Mouse (Mus musculus): Measurements from ENCODE around the gene Fance. TPM values are rescaled to one million over a fixed set of nuclear protein-coding genes. Genes with fewer than 3 reads are reported as not detected.

The Fance gene
- polyA plus RNA-seq, 2 experiments: 5.5 to 9.4 TPM

DNA sequence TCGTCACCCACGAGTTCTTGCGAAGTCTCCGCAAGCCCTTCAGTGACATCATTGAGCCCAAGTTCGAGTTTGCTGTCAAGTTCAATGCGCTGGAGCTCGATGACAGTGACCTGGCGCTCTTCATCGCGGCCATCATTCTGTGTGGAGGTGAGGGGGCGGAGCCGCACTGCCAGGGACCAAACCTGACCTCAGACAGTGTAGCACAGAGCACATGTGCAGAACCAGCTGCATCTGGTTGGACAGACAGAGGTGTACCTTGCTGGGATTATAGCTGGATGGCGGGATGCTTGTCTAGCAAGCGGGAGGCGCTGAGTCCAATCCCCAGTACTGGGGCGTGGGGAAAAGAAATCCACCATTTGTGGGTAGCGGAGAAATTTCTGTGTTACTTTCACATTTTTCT, 14.4 kb upstream of the Fance start:
- Histone ChIP-seq H3K27me3 (ENCODE audit: control insufficient read depth, insufficient read depth, low read length) (no peaks in the 10 kb centered on the region), H3K4me1 (replicated peaks; ENCODE audit: control insufficient read depth in 2 of 2, insufficient read depth in 2 of 2, low read length in 1 of 2) (no peaks in the 10 kb centered on the region), H3K27ac (no peak overlapping the region), H3K9ac (replicated peaks) (no peak overlapping the region), H3K9me3 (ENCODE audit: control insufficient read depth, low read length) (no peaks in the 10 kb centered on the region), H3K4me2 (ENCODE audit: low read depth) (no peak overlapping the region), H3K36me3 (replicated peaks; ENCODE audit: control insufficient read depth, insufficient read depth, low read depth) (no peaks in the 10 kb centered on the region), H3K4me3 (ENCODE audit: insufficient read depth in 1 of 2, low read depth in 2 of 2, low read length in 2 of 2) (no peak overlapping the region)
- TF ChIP-seq CTCF (IDR thresholded peaks at IDR 0.05; ENCODE audit: low read depth) (no peak), EP300 (IDR thresholded peaks at IDR 0.05; ENCODE audit: low read depth) (no peak)
- no peak for ATAC-seq (ENCODE audit: insufficient read depth)
- DNase-seq (ENCODE audit: low read depth in 3 of 3, low spot score in 3 of 3): no peak
- WGBS (ENCODE audit: insufficient replicate concordance): 84% methylated on average over 17 of the region's 17 CpGs

GRCm38 (mm10) chr17:28299669-28300320, 13.5 kb upstream of the Fance start:
- no peak overlapping the region for H3K27ac ChIP-seq
- ATAC-seq (ENCODE audit: insufficient read depth) (no peak), DNase-seq (ENCODE audit: low read depth in 3 of 3, low spot score in 3 of 3) (no peak)
- TF ChIP-seq CTCF (IDR thresholded peaks at IDR 0.05; ENCODE audit: low read depth): no peak
- no peak overlapping the region for H3K9ac ChIP-seq (replicated peaks)
- no peaks in the 10 kb centered on the region for H3K9me3 ChIP-seq (ENCODE audit: control insufficient read depth, low read length)
- no peaks in the 10 kb centered on the region for H3K36me3 ChIP-seq (replicated peaks; ENCODE audit: control insufficient read depth, insufficient read depth, low read depth)
- H3K27me3 ChIP-seq (ENCODE audit: control insufficient read depth, insufficient read depth, low read length): no peaks in the 10 kb centered on the region
- H3K4me3 ChIP-seq (ENCODE audit: insufficient read depth in 1 of 2, low read depth in 2 of 2, low read length in 2 of 2): no peak overlapping the region
- H3K4me1 ChIP-seq (replicated peaks; ENCODE audit: control insufficient read depth in 2 of 2, insufficient read depth in 2 of 2, low read length in 1 of 2): no peaks in the 10 kb centered on the region
- 56% methylated on average over 11 of the region's 11 CpGs for WGBS (ENCODE audit: insufficient replicate concordance)
- no peak overlapping the region for H3K4me2 ChIP-seq (ENCODE audit: low read depth)

- no peak for TF ChIP-seq EP300 (IDR thresholded peaks at IDR 0.05; ENCODE audit: low read depth)
- ATAC-seq (ENCODE audit: insufficient read depth) (no peak), DNase-seq (ENCODE audit: low read depth in 3 of 3, low spot score in 3 of 3) (no peak)
- Histone ChIP-seq H3K4me1 (replicated peaks; ENCODE audit: control insufficient read depth in 2 of 2, insufficient read depth in 2 of 2, low read length in 1 of 2) (no peaks in the 10 kb centered on the region), H3K27ac (no peak overlapping the region), H3K9ac (replicated peaks) (no peak overlapping the region), H3K27me3 (ENCODE audit: control insufficient read depth, insufficient read depth, low read length) (no peaks in the 10 kb centered on the region), H3K4me2 (ENCODE audit: low read depth) (no peak overlapping the region), H3K4me3 (ENCODE audit: insufficient read depth in 1 of 2, low read depth in 2 of 2, low read length in 2 of 2) (no peak overlapping the region), H3K9me3 (ENCODE audit: control insufficient read depth, low read length) (no peaks in the 10 kb centered on the region), H3K36me3 (replicated peaks; ENCODE audit: control insufficient read depth, insufficient read depth, low read depth) (no peaks in the 10 kb centered on the region)
- WGBS (ENCODE audit: insufficient replicate concordance): 71% methylated on average over 9 of the region's 9 CpGs
Observed at GRCm38 (mm10) chr17:28300323-28300722, 13.0 kb upstream of the Fance start.

GRCm38 (mm10) chr17:28300850-28301249, 12.5 kb upstream of the Fance start:
- no peaks in the 10 kb centered on the region for H3K27me3 ChIP-seq (ENCODE audit: control insufficient read depth, insufficient read depth, low read length)
- WGBS (ENCODE audit: insufficient replicate concordance): 61% methylated on average over 3 of the region's 3 CpGs
- no peak overlapping the region for H3K9ac ChIP-seq (replicated peaks)
- no peak overlapping the region for H3K4me3 ChIP-seq (ENCODE audit: insufficient read depth in 1 of 2, low read depth in 2 of 2, low read length in 2 of 2)
- TF ChIP-seq CTCF (IDR thresholded peaks at IDR 0.05; ENCODE audit: low read depth): no peak
- TF ChIP-seq EP300 (IDR thresholded peaks at IDR 0.05; ENCODE audit: low read depth): no peak
- H3K4me2 ChIP-seq (ENCODE audit: low read depth): no peak overlapping the region
- H3K36me3 ChIP-seq (replicated peaks; ENCODE audit: control insufficient read depth, insufficient read depth, low read depth): no peaks in the 10 kb centered on the region
- H3K4me1 ChIP-seq (replicated peaks; ENCODE audit: control insufficient read depth in 2 of 2, insufficient read depth in 2 of 2, low read length in 1 of 2): no peaks in the 10 kb centered on the region
- ATAC-seq (ENCODE audit: insufficient read depth) (no peak), DNase-seq (ENCODE audit: low read depth in 3 of 3, low spot score in 3 of 3) (no peak)
- H3K27ac ChIP-seq: no peak overlapping the region
- H3K9me3 ChIP-seq (ENCODE audit: control insufficient read depth, low read length): no peaks in the 10 kb centered on the region

GRCm38 (mm10) chr17:28305172-28305571, 8.1 kb upstream of the Fance start:
- H3K4me2 ChIP-seq (ENCODE audit: low read depth): no peak overlapping the region
- H3K9me3 ChIP-seq (ENCODE audit: control insufficient read depth, low read length): no peaks in the 10 kb centered on the region
- no peak overlapping the region for H3K9ac ChIP-seq (replicated peaks)
- no peak overlapping the region for H3K27ac ChIP-seq
- H3K4me3 ChIP-seq (ENCODE audit: insufficient read depth in 1 of 2, low read depth in 2 of 2, low read length in 2 of 2): no peak overlapping the region
- no peak for TF ChIP-seq CTCF (IDR thresholded peaks at IDR 0.05; ENCODE audit: low read depth)
- no peak for TF ChIP-seq EP300 (IDR thresholded peaks at IDR 0.05; ENCODE audit: low read depth)
- H3K4me1 ChIP-seq (replicated peaks; ENCODE audit: control insufficient read depth in 2 of 2, insufficient read depth in 2 of 2, low read length in 1 of 2): peaks cover 0 to 5% of the 10 kb centered on the region in 2 experiments; a peak in 2 of 4 replicates
- ATAC-seq (ENCODE audit: insufficient read depth) (no peak), DNase-seq (ENCODE audit: low read depth in 3 of 3, low spot score in 3 of 3) (no peak)
- H3K27me3 ChIP-seq (ENCODE audit: control insufficient read depth, insufficient read depth, low read length): no peaks in the 10 kb centered on the region
- H3K36me3 ChIP-seq (replicated peaks; ENCODE audit: control insufficient read depth, insufficient read depth, low read depth): no peaks in the 10 kb centered on the region
- 58% methylated on average over 10 of the region's 10 CpGs for WGBS (ENCODE audit: insufficient replicate concordance)

Data from liver, embryonic 14.5 days (tissue).